Mouse (Mus musculus) kidney, postnatal 0 days (tissue): ENCODE data around the gene Cnot4. TPM values are rescaled to one million over a fixed set of nuclear protein-coding genes. Genes with fewer than 3 reads are reported as not detected.

Experiments used
- ATAC-seq: fragments of 200-750 bp; cut with Nextera tagmentation; replicated peaks from 2 replicates; pipeline ENCODE4 v1.8.0; 2017; ENCODE audit warnings: low read depth, moderate number of reproducible peaks, moderate TSS enrichment, moderate library complexity; ENCODE audit not compliant: low FRiP score
- DNase-seq: peaks from one replicate; pipeline ENCODE4 v3.0.0-alpha.2; 2016; ENCODE audit warnings: low spot score
- H3K27ac ChIP-seq: fragments of 300-500 bp; sonication (generic); 2 replicates; pipeline ENCODE4 v1.5.1; 2014; ENCODE audit warnings: mild to moderate bottlenecking
- H3K27me3 ChIP-seq: fragments of 300-500 bp; sonication (generic); 2 replicates; pipeline ENCODE4 v1.6.1; 2014; ENCODE audit warnings: low read length, mixed read lengths; ENCODE audit not compliant: insufficient read depth
- H3K36me3 ChIP-seq: fragments of 300-500 bp; sonication (generic); 2 replicates; pipeline ENCODE4 v1.6.1; 2014; ENCODE audit warnings: low read length, mixed read lengths; ENCODE audit not compliant: insufficient read depth
- H3K4me1 ChIP-seq: fragments of 300-500 bp; sonication (generic); replicated peaks from 2 replicates; pipeline ENCODE4 v1.6.1; 2014; ENCODE audit warnings: antibody characterized with exemption, low read length, mixed read lengths; ENCODE audit not compliant: insufficient read depth
- H3K4me2 ChIP-seq: fragments of 300-500 bp; sonication (generic); 2 replicates; pipeline ENCODE4 v1.6.1; 2014; ENCODE audit warnings: mild to moderate bottlenecking, low read length, moderate library complexity, mixed read lengths
- H3K4me3 ChIP-seq: fragments of 300-500 bp; sonication (generic); replicated peaks from 2 replicates; pipeline ENCODE4 v1.5.1; 2014; ENCODE audit warnings: low read depth, low read length
- H3K9ac ChIP-seq: fragments of 300-500 bp; sonication (generic); 2 replicates; pipeline ENCODE4 v1.6.1; 2014; ENCODE audit warnings: low read depth, low read length
- H3K9me3 ChIP-seq: fragments of 300-500 bp; sonication (generic); replicated peaks from 2 replicates; pipeline ENCODE4 v1.6.1; 2016; ENCODE audit warnings: low read length, inconsistent platforms, mixed read lengths
- CTCF ChIP-seq: IDR thresholded peaks from 2 replicates; pipeline ENCODE4 v1.5.1; 2016; ENCODE audit warnings: antibody characterized with exemption, low read depth, mild to moderate bottlenecking, moderate library complexity
- WGBS: fragments of 180-500 bp; shearing (Covaris S2); extraction: QIAGEN DNeasy Blood & Tissue Kit; methylation state at CpG from one replicate; pipeline ENCODE4 v1.1.7; 2014; 5-methylcytosine and 5-hydroxymethylcytosine counted together
- polyA plus RNA-seq: library from polyadenylated mRNA; unstranded; fragments of >200 nt; fragmentation: Nextera tagmentation; extraction: Ambion mirVana; gene quantifications from 2 replicates; pipeline ENCODE4 v1.2.1, GENCODE M21; 2015

The Cnot4 gene
- polyA plus RNA-seq, 1 experiment from 2014 or later, result 23.5 TPM

GRCm38 (mm10) chr6:35062446-35062845 is 71.1 kb downstream of the Cnot4 start:
- no peak overlapping the region for H3K4me2 ChIP-seq
- peaks cover 18% of the 10 kb centered on the region; the same call in 1 of the 2 replicates for H3K36me3 ChIP-seq
- ATAC-seq (no peak), DNase-seq (peak; percentile 67)
- H3K9me3 ChIP-seq, result no peaks in the 10 kb centered on the region
- H3K27ac ChIP-seq, result no peak overlapping the region
- WGBS, result 28% methylated on average over 1 of the region's 1 CpGs
- H3K4me3 ChIP-seq, result no peak overlapping the region
- no peak overlapping the region for H3K9ac ChIP-seq
- H3K27me3 ChIP-seq, result no peaks in the 10 kb centered on the region
- no peaks in the 10 kb centered on the region for H3K4me1 ChIP-seq
- TF ChIP-seq CTCF, result peak; percentile 49

GRCm38 (mm10) chr6:35043127-35043526 is 90.4 kb downstream of the Cnot4 start:
- Histone ChIP-seq H3K4me3 (no peak overlapping the region), H3K9me3 (no peaks in the 10 kb centered on the region), H3K27ac (no peak overlapping the region), H3K4me1 (no peaks in the 10 kb centered on the region), H3K4me2 (no peak overlapping the region), H3K27me3 (no peaks in the 10 kb centered on the region), H3K9ac (no peak overlapping the region), H3K36me3 (no peaks in the 10 kb centered on the region)
- DNase-seq (no peak), ATAC-seq (no peak)
- 73% methylated on average over 1 of the region's 1 CpGs for WGBS
- no peak for TF ChIP-seq CTCF

GRCm38 (mm10) chr6:35033341-35033740 is 100.2 kb downstream of the Cnot4 start:
- Histone ChIP-seq H3K4me3 (no peak overlapping the region), H3K27ac (no peak overlapping the region), H3K9ac (no peak overlapping the region), H3K36me3 (no peaks in the 10 kb centered on the region), H3K9me3 (no peaks in the 10 kb centered on the region), H3K4me1 (no peaks in the 10 kb centered on the region), H3K4me2 (no peak overlapping the region), H3K27me3 (no peaks in the 10 kb centered on the region)
- DNase-seq (no peak), ATAC-seq (no peak)
- TF ChIP-seq CTCF, result no peak
- WGBS, result 89% methylated on average over 11 of the region's 11 CpGs

GRCm38 (mm10) chr6:35032704-35033103 is 100.8 kb downstream of the Cnot4 start:
- no peak overlapping the region for H3K9ac ChIP-seq
- no peaks in the 10 kb centered on the region for H3K9me3 ChIP-seq
- no peak overlapping the region for H3K4me3 ChIP-seq
- no peak for ATAC-seq
- 80% methylated on average over 2 of the region's 2 CpGs for WGBS
- H3K27me3 ChIP-seq, result no peaks in the 10 kb centered on the region
- TF ChIP-seq CTCF, result no peak
- no peak for DNase-seq
- no peak overlapping the region for H3K4me2 ChIP-seq
- no peaks in the 10 kb centered on the region for H3K4me1 ChIP-seq
- no peaks in the 10 kb centered on the region for H3K36me3 ChIP-seq
- H3K27ac ChIP-seq, result no peak overlapping the region

GRCm38 (mm10) chr6:35030811-35031210 is 102.7 kb downstream of the Cnot4 start:
- Histone ChIP-seq H3K4me3 (no peak overlapping the region), H3K9me3 (no peaks in the 10 kb centered on the region), H3K36me3 (no peaks in the 10 kb centered on the region), H3K27ac (no peak overlapping the region), H3K9ac (no peak overlapping the region), H3K4me1 (no peaks in the 10 kb centered on the region), H3K27me3 (no peaks in the 10 kb centered on the region), H3K4me2 (no peak overlapping the region)
- TF ChIP-seq CTCF, result no peak
- 97% methylated on average over 4 of the region's 4 CpGs for WGBS
- no peak for ATAC-seq
- no peak for DNase-seq

GRCm38 (mm10) chr6:35030226-35030625 is 103.3 kb downstream of the Cnot4 start:
- Histone ChIP-seq H3K4me1 (no peaks in the 10 kb centered on the region), H3K27me3 (no peaks in the 10 kb centered on the region), H3K9me3 (no peaks in the 10 kb centered on the region), H3K4me2 (no peak overlapping the region), H3K4me3 (no peak overlapping the region), H3K36me3 (no peaks in the 10 kb centered on the region), H3K27ac (no peak overlapping the region), H3K9ac (no peak overlapping the region)
- 87% methylated on average over 6 of the region's 6 CpGs for WGBS
- TF ChIP-seq CTCF, result no peak
- ATAC-seq, result no peak
- no peak for DNase-seq

GRCm38 (mm10) chr6:35028023-35028422 is 105.5 kb downstream of the Cnot4 start:
- 95% methylated on average over 2 of the region's 2 CpGs for WGBS
- Histone ChIP-seq H3K4me1 (no peaks in the 10 kb centered on the region), H3K36me3 (0 out of 2 replicates have a peak, but pooled peaks cover 2% of the 10 kb centered on the region), H3K4me2 (no peak overlapping the region), H3K9me3 (no peaks in the 10 kb centered on the region), H3K27me3 (no peaks in the 10 kb centered on the region), H3K27ac (no peak overlapping the region), H3K9ac (no peak overlapping the region), H3K4me3 (no peak overlapping the region)
- ATAC-seq, result no peak
- TF ChIP-seq CTCF, result no peak
- no peak for DNase-seq
